Mouse (Mus musculus) adrenal gland (tissue): ENCODE data around the gene Amt.
"Not testable (repeated sequence)": the region's sequence is repeated elsewhere in the genome, so short reads cannot be mapped to it uniquely, and the experiment has no call there.

Experiments used
- intact Hi-C: fragments of 180-260 bp; cut with DNase I; formaldehyde crosslinking; loops from one replicate; pipeline ENCODE4 v1.15.1; 2025

Gene Amt

GRCm38 (mm10) chr9:108280071-108280828 lies 16.4 kb upstream of the Amt start:
- intact Hi-C loops: loop anchor here (5.0 kb wide), 2 partner anchors 78 to 183 kb away; no protein-coding TSS in a partner anchor

- intact Hi-C loops: loop anchor here (5.0 kb wide), 2 partner anchors 82 to 187 kb away; no protein-coding TSS in a partner anchor
These were observed 12.2 kb upstream of the Amt start for GRCm38 (mm10) chr9:108284410-108284809.

DNA sequence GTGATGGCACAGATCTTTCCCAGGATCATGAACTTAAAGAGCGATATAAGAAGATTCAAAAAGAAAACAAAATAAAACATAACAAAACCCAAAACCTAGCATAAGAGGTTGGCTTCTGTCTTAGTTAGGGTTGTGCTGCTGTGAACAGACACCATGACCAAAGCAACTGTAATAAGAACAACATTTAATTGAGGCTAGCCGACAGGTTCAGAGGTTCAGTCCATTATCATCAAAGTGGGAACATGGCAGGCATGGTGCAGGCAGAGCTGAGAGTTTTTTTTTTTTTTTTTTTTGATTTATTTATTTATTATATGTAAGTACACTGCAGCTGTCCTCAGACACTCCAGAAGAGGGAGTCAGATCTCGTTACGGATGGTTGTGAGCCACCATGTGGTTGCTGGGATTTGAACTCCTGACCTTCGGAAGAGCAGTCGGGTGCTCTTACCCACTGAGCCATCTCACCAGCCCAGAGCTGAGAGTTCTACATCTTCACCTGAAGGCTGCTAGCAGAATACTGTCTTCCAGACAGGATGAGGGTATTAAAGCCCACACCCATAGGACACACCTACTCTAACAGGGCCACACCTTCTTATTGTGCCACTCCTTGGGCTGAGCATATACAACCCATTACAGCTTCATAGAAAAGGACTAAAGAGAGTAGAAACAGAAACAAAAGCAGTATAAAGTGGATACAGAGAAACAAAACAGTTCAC lies 9.0 kb upstream of the Amt start:
- intact Hi-C loops: not testable (repeated sequence)

DNA sequence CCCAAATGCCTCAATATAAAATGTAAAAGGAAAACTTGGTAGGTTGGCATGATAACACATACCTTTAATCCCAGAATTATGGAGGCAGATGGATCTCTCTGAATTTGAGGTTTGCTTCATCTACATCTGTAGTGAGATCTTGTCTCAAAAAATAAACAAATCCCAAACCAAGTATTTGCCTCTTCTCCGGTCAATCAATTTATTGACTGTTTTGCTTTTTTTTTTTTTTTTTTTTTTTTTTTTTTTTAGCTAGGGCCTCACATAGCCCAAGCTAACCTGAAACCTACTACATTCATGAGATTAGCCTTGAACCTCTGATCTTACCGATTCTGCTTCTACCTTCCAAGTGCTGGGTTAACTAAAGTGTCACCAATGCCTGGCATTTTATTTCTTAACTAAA lies 7.3 kb upstream of the Amt start:
- intact Hi-C loops: no loop called here

DNA sequence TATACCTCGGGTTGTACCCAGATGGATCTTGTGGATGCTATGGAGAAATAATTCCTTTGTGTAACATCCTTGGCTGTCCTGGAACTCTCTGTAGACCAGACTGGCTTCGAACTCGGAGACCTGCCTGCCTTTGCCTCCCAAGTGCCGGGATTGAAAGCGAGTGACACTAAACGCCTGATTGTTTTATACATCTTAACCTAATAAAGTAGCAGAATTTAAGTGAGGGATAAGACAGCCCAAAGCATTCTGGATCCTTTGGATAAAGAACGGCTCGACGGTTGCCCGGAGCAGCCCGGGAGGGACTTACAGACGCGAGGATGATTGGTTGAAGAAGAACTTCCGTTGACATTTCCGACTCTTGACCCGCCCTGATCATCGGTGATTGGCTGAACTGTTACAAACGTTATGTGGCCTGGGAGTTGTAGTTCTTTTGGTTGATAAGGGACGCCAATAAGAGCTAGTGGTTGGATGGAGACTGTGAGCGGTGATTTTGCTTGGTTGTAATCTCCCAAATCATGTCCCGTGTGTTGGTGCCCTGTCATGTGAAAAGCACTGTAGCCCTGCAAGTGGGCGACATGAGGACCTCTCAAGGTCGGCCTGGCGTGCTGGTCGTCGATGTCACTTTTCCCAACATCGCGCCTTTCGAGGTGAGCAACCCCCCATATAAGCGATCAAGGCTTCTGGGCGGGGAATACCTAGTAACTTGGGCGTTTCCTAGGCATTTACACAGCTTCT lies 6.5 kb upstream of the Amt start, which contains the start of gene Nicn1:
Gene Nicn1, plus strand, starts transcription at position 414 of the 735 bp plus-strand sequence.
- intact Hi-C loops: no loop called here

- intact Hi-C loops: no loop called here
These were observed 5.9 kb upstream of the Amt start for GRCm38 (mm10) chr9:108290773-108291172.

DNA sequence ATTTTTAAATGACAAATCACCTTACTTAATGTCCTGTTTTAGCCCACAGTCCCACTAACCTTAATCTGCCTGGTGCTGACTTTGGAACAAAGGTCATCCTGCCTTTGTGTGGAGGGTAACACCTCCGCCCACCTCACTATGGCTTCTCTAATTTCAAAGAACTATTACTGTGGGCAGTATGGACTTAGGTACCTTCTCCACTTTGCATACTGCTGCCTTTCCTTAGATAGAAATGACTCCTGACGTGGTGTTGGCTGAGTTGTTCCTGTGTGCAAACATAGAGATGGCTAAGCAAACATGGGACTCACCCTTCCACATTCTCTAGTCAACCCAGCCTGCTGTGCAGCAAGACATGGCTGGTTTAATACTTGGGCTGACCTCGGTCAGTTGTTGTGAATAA lies 5.2 kb downstream of the Amt start:
- intact Hi-C loops: no loop called here

DNA sequence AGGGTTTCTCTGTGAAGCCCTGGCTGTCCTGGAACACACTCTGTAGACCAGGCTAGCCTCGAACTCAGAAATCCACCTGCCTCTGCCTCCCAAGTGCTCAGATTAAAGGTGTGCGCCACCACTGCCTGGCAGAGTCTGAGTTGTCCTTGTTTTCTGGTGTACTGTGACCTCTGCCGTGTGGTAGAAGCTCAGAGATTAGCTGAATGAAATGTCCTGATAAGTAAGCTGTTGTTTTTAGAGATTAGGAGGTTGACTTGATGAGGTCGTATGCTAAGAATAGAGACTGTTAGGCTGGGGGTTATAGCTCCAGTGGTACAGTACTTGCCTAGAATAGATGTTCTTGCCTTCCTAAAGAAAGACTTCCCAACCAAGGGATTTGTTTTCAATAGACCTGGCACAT lies 8.1 kb downstream of the Amt start:
- intact Hi-C loops: loop anchor here (5.0 kb wide), 1 partner anchor 38 kb away; no protein-coding TSS in a partner anchor

GRCm38 (mm10) chr9:108305170-108305569 lies 8.5 kb downstream of the Amt start:
- intact Hi-C loops: loop anchor here (5.0 kb wide), 1 partner anchor 37 kb away; no protein-coding TSS in a partner anchor

- intact Hi-C loops: loop anchor here (5.0 kb wide), 1 partner anchor 36 kb away; no protein-coding TSS in a partner anchor
These were observed 9.2 kb downstream of the Amt start, which contains the start of the genes Rhoa and Tcta for GRCm38 (mm10) chr9:108305629-108306520. Gene Rhoa (plus strand): TSS chr9:108306129. Gene Tcta (minus strand): TSS chr9:108306160.

GRCm38 (mm10) chr9:108306571-108306980 lies 9.9 kb downstream of the Amt start:
- intact Hi-C loops: loop anchor here (5.0 kb wide), 1 partner anchor 36 kb away; no protein-coding TSS in a partner anchor

DNA sequence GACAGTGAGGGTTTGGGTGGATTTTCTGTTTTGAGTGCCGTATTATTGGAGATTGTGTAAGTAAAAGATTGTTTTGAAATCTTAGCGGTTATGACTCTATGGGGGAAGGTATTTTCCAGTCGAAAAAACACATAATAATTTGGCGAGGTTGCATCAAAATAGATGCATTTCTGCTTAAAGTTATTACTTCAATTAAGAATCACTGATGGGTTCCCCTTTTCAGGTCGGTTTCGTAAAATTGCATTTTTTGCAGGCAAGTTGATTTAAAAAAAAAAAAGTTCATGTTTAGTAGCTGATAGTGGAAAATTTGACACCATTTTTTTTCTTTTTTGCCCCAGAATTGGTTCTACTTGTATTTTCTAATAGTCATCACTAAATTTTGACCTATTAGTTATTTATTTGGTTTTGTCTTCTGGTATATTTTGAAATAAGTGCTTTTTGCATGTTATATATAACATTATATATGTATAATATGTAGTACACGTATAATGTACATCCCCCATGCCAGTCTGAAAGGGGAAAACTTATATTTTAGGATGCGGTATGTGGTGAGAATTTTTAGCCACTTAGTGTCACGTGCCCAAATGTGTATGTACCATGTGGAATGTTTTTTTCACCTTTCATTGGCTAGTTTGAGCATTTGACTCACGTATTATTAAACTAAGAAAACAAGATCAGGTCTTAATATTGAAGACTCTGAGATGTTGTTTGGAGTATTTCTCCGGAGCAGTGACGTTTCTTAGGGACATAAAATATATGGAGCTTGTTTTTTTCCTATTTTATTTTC lies 10.6 kb downstream of the Amt start:
- intact Hi-C loops: loop anchor here (5.0 kb wide), 1 partner anchor 35 kb away; no protein-coding TSS in a partner anchor

DNA sequence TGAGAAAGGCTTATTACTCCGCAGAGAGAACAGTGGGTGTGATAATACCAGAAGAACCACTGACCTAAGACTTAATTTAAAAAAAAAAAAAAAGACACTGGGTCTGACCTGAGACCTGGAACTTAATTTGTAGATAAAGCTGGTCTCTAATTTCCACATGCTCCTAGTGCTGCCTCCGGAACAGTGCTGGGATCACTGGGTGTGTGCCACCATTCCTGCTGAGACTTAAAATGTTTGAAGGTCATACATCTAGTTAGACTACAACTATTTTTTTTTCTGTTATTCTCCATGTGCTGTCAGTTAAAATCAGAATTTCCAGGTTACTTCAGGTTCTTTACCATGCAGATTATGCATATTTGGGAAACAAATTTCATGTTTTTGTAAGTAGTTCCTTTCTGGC lies 11.5 kb downstream of the Amt start:
- intact Hi-C loops: loop anchor here (5.0 kb wide), 1 partner anchor 34 kb away; no protein-coding TSS in a partner anchor

GRCm38 (mm10) chr9:108317572-108317971 lies 20.9 kb downstream of the Amt start:
- intact Hi-C loops: no loop called here

DNA sequence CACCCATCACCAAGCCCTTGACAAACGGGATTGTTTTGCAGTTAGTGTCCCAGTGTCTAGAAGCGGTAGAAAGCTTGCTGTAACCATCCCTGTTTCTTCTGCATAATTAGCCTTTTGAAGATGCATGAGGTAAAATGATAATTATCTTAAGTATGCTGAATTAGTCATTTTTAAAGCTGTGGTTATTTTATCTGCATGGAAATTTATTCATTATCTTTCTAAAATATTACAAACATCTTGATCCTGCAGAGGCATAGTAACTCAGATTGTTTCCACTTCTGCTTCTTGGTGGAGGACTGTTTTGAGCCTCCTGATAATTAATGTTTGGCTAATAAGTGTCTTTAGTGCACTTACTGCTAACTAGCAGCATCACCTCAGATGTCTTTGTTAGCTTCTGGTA lies 21.8 kb downstream of the Amt start:
- intact Hi-C loops: no loop called here

- intact Hi-C loops: not testable (repeated sequence)
These were observed 25.4 kb downstream of the Amt start for GRCm38 (mm10) chr9:108322054-108322453.

DNA sequence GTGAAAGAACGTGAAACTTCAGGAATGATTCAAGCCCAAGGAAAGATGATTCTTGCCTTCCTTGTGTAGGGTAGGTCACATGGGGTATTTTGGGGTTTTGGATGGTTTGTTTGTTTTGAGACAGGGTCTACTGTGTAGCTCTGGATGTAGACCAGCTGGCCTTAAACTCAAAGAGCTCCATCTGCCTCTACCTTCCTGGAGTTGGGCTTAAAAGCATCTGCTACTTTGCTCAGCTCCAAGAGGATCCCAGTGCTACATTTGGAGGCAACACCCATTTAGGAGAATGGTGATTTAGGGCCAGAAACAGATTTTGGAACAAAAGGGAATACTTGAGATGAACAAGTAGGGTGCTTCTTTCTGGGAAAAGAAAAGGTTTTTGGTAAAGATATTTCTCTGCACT lies 28.1 kb downstream of the Amt start:
- intact Hi-C loops: no loop called here

- intact Hi-C loops: no loop called here
These were observed 29.2 kb downstream of the Amt start for GRCm38 (mm10) chr9:108325811-108326210.

GRCm38 (mm10) chr9:108337848-108338550 lies 41.3 kb downstream of the Amt start:
- intact Hi-C loops: no loop called here
